Mouse (Mus musculus) liver, embryonic 15.5 days (tissue): ENCODE measurements around the gene Lias. TPM values are rescaled to one million over a fixed set of nuclear protein-coding genes. Genes with fewer than 3 reads are reported as not detected.

ENCODE experiments used
- ATAC-seq: fragments of 200-750 bp; cut with Nextera tagmentation; 2 replicates; pipeline ENCODE4 v1.8.0; 2017; ENCODE audit warnings: moderate number of reproducible peaks, mild to moderate bottlenecking, moderate library complexity; ENCODE audit not compliant: insufficient read depth
- H3K27ac ChIP-seq: fragments of 300-500 bp; sonication (generic); replicated peaks from 2 replicates; pipeline ENCODE4 v1.5.1; 2015; ENCODE audit warnings: mild to moderate bottlenecking, inconsistent platforms
- H3K27me3 ChIP-seq: fragments of 300-500 bp; sonication (generic); 2 replicates; pipeline ENCODE4 v1.6.1; 2015; ENCODE audit warnings: mild to moderate bottlenecking, inconsistent platforms
- H3K36me3 ChIP-seq: fragments of 300-500 bp; sonication (generic); replicated peaks from 2 replicates; pipeline ENCODE4 v1.6.1; 2015; ENCODE audit warnings: moderate library complexity, mild to moderate bottlenecking, inconsistent platforms
- H3K4me1 ChIP-seq: fragments of 300-500 bp; sonication (generic); replicated peaks from 2 replicates; pipeline ENCODE4 v1.6.1; 2015; ENCODE audit warnings: inconsistent platforms
- H3K4me2 ChIP-seq: fragments of 300-500 bp; sonication (generic); 2 replicates; pipeline ENCODE4 v1.6.1; 2015; ENCODE audit warnings: moderate library complexity, mild to moderate bottlenecking, inconsistent platforms
- H3K4me3 ChIP-seq: fragments of 300-500 bp; sonication (generic); replicated peaks from 2 replicates; pipeline ENCODE4 v1.5.1; 2015; ENCODE audit warnings: mild to moderate bottlenecking, inconsistent platforms
- H3K9ac ChIP-seq: fragments of 300-500 bp; sonication (generic); 2 replicates; pipeline ENCODE4 v1.6.1; 2015; ENCODE audit warnings: moderate library complexity, mild to moderate bottlenecking, inconsistent platforms
- H3K9me3 ChIP-seq: fragments of 300-500 bp; sonication (generic); replicated peaks from 2 replicates; pipeline ENCODE4 v1.6.1; 2016; ENCODE audit warnings: inconsistent platforms
- WGBS: fragments of 180-500 bp; shearing (Covaris S2); methylation state at CpG from one replicate; pipeline ENCODE4 v1.1.7; 2015; ENCODE audit warnings: mixed read lengths; ENCODE audit not compliant: insufficient replicate concordance; 5-methylcytosine and 5-hydroxymethylcytosine counted together
- polyA plus RNA-seq: library from polyadenylated mRNA; unstranded; fragments of >200 nt; fragmentation: Nextera tagmentation; extraction: Ambion mirVana; gene quantifications from 2 replicates; pipeline ENCODE4 v1.2.1, GENCODE M21; 2015

Lias gene
- polyA plus RNA-seq, 1 experiment from 2014 or later = 34.4 TPM

DNA sequence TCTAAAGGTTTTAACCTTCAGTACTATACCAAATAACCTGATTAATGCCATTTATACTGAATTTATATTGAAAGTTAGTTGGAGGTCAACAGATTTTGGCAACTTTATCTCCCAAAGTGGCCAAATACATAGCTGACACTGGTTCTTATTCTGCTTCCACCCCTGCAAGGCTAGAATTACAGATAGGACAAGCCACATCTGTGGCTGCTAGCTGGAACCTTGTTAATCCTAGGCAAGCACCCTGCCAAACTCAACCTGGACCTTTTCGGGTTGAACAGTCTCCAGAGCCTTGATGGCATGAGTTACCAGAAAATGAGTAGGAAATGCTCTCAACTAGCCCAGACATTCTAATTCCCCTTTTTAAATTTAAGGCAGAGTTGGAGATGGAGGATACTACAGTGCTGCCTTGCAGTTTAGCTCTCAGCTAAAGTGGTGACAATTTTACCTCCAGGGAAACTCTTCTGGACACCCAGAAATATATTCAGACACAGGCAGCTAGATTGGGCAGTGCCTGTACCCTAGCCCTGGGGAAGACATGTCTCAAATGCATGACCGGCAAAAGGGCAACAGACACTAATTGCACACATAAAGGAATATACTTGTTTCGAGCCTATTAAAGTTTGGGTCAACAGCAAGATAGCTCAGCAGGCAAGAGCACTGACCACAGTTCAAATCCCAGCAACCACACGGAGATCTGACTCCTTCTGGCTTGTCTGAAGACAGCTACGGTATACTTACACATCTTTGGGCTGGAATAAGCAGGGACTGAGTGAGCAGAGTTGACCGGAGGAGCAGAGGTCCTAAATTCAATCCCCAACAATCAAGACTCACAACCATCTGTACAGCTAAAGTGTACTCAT lies 4.1 kb upstream of the Lias start:
- H3K36me3 ChIP-seq = peaks cover 38% of the 10 kb centered on the region
- no peak for ATAC-seq
- H3K4me3 ChIP-seq = no peak overlapping the region
- no peak overlapping the region for H3K27ac ChIP-seq
- H3K27me3 ChIP-seq = no peaks in the 10 kb centered on the region
- WGBS = 65% methylated on average over 6 of the region's 6 CpGs
- no peak overlapping the region for H3K9ac ChIP-seq
- no peak overlapping the region for H3K4me2 ChIP-seq
- no peaks in the 10 kb centered on the region for H3K9me3 ChIP-seq
- peaks cover 30% of the 10 kb centered on the region for H3K4me1 ChIP-seq

DNA sequence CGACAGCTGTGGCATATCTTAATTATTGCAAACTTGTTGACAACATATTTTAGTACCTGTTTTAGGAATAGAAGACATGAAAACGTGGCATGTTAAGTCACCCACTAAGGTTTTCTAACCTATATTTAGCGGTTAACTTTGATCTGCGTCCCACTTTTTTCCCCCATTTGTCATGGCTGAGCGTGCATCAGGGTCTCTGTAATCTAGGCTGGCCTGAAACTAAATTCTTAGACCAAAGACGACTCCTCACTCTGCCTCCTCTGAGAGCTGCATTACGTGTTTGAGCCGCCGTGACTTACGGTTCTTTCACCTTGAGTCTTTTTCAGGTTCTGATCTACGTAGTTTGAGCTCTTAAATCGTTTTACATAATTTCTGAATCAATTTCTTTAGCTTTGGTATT lies 456 bp downstream of the Lias start:
- H3K27ac ChIP-seq = peak overlapping the region; percentile 75
- 2% methylated on average over 12 of the region's 12 CpGs for WGBS
- no peaks in the 10 kb centered on the region for H3K27me3 ChIP-seq
- H3K4me2 ChIP-seq = peak overlapping the region; percentile 80
- peak overlapping the region; percentile 94 for H3K4me3 ChIP-seq
- peaks cover 61% of the 10 kb centered on the region for H3K36me3 ChIP-seq
- peak overlapping the region; percentile 77 for H3K9ac ChIP-seq
- ATAC-seq = peak; percentile 38; the same call in 1 of the 2 replicates
- H3K9me3 ChIP-seq = no peaks in the 10 kb centered on the region
- H3K4me1 ChIP-seq = peaks cover 26% of the 10 kb centered on the region

DNA sequence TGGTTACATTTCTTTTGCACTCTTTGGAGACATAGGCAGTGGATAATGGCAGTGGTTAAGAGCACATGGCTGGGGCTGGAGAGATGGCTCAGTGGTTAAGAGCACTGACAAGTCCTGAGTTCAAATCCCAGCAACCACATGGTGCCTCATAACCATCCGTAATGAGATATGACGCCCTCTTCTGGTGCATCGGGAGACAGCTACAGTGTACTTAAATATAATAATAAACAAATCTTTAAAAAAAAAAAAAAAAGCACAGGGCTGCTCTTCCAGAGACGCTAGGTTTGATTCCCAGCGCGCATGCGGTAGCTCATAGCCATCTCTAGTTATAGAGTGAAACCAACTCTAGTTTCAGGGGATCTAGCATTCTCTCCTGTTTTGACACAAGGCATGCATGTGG lies 3.1 kb downstream of the Lias start:
- Histone ChIP-seq H3K27me3 (no peaks in the 10 kb centered on the region), H3K4me1 (peaks cover 11% of the 10 kb centered on the region), H3K4me2 (no peak overlapping the region), H3K27ac (no peak overlapping the region), H3K9ac (no peak overlapping the region), H3K9me3 (no peaks in the 10 kb centered on the region), H3K4me3 (no peak overlapping the region), H3K36me3 (peaks cover 61% of the 10 kb centered on the region)
- WGBS = 82% methylated on average over 7 of the region's 7 CpGs
- ATAC-seq = no peak

DNA sequence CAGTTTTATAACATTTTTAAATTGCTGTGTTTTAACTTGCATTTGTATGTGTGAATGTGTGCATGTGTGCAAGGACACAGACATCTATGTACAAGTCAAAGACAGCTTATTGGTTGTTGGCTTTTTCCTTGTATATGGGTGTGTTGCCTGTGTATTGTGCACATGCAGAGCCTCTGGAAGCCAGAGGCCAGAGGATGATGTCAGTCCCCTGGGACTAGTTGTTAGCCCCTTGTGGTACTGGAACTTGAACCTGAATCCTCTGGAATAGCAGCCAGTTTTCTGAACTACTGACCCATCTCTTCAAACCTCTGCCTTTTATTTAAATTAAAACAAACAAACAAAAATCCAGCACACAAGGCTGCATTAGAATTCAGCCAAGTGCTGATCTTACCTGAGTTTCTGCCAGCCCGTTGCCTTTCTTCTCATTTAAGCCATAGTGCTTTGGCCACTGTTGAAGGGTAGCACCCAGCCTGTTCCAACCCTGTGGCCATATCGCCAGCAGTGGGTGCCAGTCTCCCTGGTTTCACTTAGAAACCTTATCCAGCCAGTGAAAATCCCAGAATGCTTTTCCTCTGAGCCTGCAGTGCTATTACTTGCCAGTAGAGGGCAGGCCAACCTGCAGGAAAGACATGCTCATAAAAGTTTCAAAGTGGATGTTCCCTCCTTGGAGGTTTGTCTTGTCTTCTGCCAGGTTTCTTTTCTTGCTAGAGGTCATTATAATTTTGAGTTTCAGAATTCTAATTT lies 10.1 kb downstream of the Lias start:
- peak; percentile 44; the same call in 1 of the 2 replicates for ATAC-seq
- WGBS = 22% methylated on average over 2 of the region's 2 CpGs
- H3K4me1 ChIP-seq = peaks cover 4% of the 10 kb centered on the region
- H3K27me3 ChIP-seq = no peaks in the 10 kb centered on the region
- peaks cover 87% of the 10 kb centered on the region for H3K36me3 ChIP-seq
- no peak overlapping the region for H3K9ac ChIP-seq
- no peak overlapping the region for H3K4me2 ChIP-seq
- no peaks in the 10 kb centered on the region for H3K9me3 ChIP-seq
- H3K27ac ChIP-seq = no peak overlapping the region
- H3K4me3 ChIP-seq = no peak overlapping the region

DNA sequence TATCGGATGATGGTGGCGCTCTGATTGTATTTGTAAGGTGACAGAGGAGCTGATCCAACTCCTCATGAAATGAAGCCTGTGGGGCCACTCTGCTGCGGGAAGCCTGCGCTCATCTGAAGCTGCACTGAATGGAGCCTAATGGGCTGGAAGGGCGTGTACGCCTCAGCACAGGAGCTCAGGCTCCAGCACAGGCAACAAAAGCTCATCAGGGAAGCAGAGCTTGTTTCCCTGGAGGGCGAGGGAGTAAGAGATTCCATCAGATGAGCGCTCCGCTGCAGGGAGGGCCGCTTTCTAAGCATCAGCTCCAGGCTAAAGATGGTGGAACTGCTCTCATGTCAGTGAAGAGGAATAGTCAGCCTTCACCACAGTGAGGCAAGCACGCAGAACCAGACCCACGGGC lies 16.7 kb downstream of the Lias start:
- Histone ChIP-seq H3K27me3 (no peaks in the 10 kb centered on the region), H3K27ac (no peak overlapping the region), H3K36me3 (peaks cover 71% of the 10 kb centered on the region), H3K4me3 (no peak overlapping the region), H3K4me1 (no peaks in the 10 kb centered on the region), H3K4me2 (no peak overlapping the region), H3K9me3 (no peaks in the 10 kb centered on the region), H3K9ac (no peak overlapping the region)
- no peak for ATAC-seq
- WGBS = 85% methylated on average over 12 of the region's 12 CpGs

DNA sequence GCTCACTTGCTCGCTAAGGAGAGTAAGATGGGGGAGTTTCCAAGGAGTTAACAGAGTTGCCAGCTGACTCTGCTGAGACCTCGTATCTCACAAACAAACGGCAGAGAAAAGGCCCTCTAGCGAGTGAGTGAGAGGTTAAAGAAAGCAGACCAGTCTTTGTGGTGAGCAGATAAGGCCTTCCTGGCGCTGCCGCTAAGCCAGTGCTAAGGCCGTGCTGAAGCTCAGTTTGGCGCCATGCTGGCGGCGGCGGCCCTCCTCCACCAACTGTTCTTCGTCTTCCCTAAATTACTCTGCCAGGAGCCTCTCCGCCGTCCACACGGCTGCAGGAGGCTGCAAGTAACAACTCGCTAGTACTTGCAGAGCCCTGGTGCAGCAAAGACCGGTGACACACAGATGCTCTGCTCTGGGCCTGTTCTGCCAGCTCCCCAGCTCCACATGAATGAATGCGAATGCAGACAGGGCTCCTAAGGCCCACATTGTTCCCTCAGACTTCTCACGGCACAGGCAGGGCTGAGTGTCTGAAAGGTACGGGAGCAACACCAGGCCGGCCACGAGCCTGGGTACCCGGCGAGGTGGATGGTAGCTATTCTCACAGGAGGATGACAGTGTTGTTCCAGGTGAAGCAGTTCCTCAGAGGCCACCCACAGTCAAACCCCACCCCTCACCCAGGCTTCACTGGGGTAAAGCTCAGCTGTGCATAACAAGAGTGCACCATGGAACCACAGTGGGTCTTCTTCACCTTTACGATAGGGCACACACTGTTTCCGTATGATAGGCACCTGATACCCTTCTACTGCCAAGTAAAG lies 24.6 kb downstream of the Lias start:
- H3K9ac ChIP-seq = peak overlapping the region; percentile 50
- H3K36me3 ChIP-seq = peaks cover 10% of the 10 kb centered on the region
- peak; percentile 95 for ATAC-seq
- H3K4me2 ChIP-seq = peak overlapping the region; percentile 68
- no peaks in the 10 kb centered on the region for H3K9me3 ChIP-seq
- H3K4me1 ChIP-seq = peaks cover 37% of the 10 kb centered on the region
- H3K27me3 ChIP-seq = no peaks in the 10 kb centered on the region
- 28% methylated on average over 26 of the region's 26 CpGs for WGBS
- H3K4me3 ChIP-seq = peak overlapping the region; percentile 32; the same call in 1 of the 2 replicates
- peak overlapping the region; percentile 84 for H3K27ac ChIP-seq

DNA sequence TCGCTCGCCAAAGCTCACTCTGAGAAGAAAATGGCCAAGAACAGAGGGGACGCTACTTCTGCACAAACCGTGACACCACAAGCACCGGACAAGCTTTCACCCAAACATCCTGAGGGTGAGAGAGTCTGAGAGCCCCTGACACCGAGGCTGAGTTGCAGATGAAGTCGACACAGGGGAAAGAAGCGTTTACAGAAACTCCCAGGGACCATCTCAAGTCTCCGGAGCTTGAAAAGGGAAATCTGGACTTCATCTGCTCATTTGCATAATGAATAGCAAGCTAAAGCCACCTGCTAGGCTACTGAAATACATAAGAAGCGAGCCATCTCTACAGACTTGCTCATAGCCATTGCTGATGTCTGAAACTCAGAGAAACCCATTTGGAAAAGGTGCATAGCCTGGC lies 27.8 kb downstream of the Lias start:
- H3K4me1 ChIP-seq = peaks cover 43% of the 10 kb centered on the region
- peak overlapping the region; percentile 19; the same call in 1 of the 2 replicates for H3K4me2 ChIP-seq
- H3K9me3 ChIP-seq = no peaks in the 10 kb centered on the region
- no peaks in the 10 kb centered on the region for H3K27me3 ChIP-seq
- H3K36me3 ChIP-seq = peaks cover 15% of the 10 kb centered on the region
- ATAC-seq = no peak
- 80% methylated on average over 10 of the region's 10 CpGs for WGBS
- H3K4me3 ChIP-seq = no peak overlapping the region
- no peak overlapping the region for H3K9ac ChIP-seq
- no peak overlapping the region for H3K27ac ChIP-seq

DNA sequence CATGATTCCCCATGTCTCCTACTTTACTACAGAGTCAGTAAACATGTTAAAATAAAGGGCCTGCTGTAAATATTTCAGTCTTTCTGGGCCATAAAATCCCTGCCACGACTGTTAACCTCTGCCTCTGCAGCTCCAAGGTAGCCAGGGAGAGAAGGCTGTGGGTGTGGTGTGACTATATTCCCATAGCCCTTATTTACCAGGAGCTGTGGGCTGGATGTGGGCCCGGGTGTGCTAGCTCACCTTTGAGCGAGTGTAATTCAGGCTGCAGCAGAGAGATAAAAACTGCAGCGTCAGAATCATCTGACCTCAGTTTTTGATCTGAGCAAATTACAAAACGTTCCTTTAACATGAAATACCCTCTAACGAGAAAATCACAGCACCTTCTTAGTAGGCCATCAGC lies 29.5 kb downstream of the Lias start:
- Histone ChIP-seq H3K27ac (no peak overlapping the region), H3K4me1 (peaks cover 31% of the 10 kb centered on the region), H3K36me3 (peaks cover 15% of the 10 kb centered on the region), H3K4me2 (no peak overlapping the region), H3K9ac (no peak overlapping the region), H3K9me3 (no peaks in the 10 kb centered on the region), H3K27me3 (no peaks in the 10 kb centered on the region), H3K4me3 (no peak overlapping the region)
- WGBS = 25% methylated on average over 6 of the region's 6 CpGs
- peak; percentile 51; the same call in 1 of the 2 replicates for ATAC-seq

DNA sequence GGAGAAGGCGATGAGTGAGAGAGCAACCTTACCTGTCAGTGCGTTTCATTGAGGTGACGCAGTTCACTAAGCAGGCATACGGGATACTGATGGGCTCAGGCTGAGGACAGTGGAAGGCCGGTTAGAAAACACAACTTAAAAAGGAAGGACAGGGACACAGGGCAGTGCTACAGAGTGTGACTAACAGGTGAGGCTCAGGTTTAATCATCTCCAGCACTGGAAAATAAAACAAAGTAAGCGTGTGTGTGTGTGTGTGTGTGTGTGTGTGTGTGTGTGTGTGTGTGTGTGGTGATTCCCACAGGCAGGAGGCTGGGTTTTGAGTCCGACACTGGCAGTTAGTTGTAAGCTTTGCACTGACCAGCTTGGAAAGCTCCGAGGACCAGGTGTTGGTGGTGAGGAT lies 31.5 kb downstream of the Lias start:
- WGBS = 81% methylated on average over 8 of the region's 8 CpGs
- H3K9ac ChIP-seq = no peak overlapping the region
- ATAC-seq = no peak
- H3K4me2 ChIP-seq = no peak overlapping the region
- H3K9me3 ChIP-seq = no peaks in the 10 kb centered on the region
- peaks cover 23% of the 10 kb centered on the region for H3K4me1 ChIP-seq
- H3K4me3 ChIP-seq = no peak overlapping the region
- H3K36me3 ChIP-seq = peaks cover 15% of the 10 kb centered on the region
- no peaks in the 10 kb centered on the region for H3K27me3 ChIP-seq
- no peak overlapping the region for H3K27ac ChIP-seq

DNA sequence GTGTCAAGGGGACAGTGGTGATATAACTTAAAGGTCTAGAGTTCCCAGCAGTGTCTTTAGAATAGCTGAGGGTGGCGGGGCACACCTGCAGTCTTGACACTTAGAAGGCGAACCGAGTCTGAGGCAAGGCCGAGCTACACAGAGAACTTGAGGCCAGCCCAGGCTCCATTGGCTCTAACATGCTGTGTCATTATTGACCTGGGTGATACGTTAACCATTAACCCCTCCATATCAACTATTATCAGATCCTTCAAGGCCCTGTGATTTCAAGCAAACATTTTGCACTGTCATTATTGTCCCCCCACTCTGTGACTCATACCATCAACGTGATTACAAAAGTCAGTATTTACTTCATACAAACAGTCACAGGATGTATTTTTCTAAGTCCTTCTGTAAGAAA lies 32.9 kb downstream of the Lias start:
- no peak overlapping the region for H3K9ac ChIP-seq
- no peak overlapping the region for H3K27ac ChIP-seq
- H3K36me3 ChIP-seq = peaks cover 15% of the 10 kb centered on the region
- no peaks in the 10 kb centered on the region for H3K9me3 ChIP-seq
- peaks cover 19% of the 10 kb centered on the region for H3K4me1 ChIP-seq
- H3K4me3 ChIP-seq = no peak overlapping the region
- H3K4me2 ChIP-seq = no peak overlapping the region
- 47% methylated on average over 6 of the region's 6 CpGs for WGBS
- no peaks in the 10 kb centered on the region for H3K27me3 ChIP-seq
- ATAC-seq = no peak

DNA sequence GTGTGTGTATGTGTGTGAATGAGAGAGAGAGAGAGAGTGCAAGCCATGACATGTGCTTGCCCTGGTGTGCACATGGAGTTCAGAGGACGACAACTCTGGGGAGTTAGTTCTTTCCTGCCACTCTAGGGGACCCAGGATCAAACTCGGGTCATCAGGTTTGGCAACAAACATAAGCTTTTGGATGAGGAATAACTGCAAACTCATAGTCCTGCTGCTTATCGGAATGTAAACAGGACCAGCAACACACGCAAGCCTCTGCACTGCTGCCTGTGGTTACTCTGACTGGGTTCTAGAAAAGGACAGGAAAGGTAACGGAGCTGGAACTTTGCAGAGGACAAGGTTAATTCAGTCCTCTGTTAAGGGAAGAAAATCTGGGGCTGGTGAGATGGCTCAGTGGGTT lies 34.0 kb downstream of the Lias start:
- Histone ChIP-seq H3K27ac (no peak overlapping the region), H3K4me2 (no peak overlapping the region), H3K27me3 (no peaks in the 10 kb centered on the region), H3K9me3 (no peaks in the 10 kb centered on the region), H3K4me3 (no peak overlapping the region), H3K4me1 (peaks cover 13% of the 10 kb centered on the region), H3K36me3 (peaks cover 15% of the 10 kb centered on the region), H3K9ac (no peak overlapping the region)
- no peak for ATAC-seq
- 66% methylated on average over 5 of the region's 5 CpGs for WGBS
